Mouse (Mus musculus): ENCODE measurements around the gene Fbxo33. TPM values are rescaled to one million over a fixed set of nuclear protein-coding genes. Genes with fewer than 3 reads are reported as not detected.

Gene Fbxo33
- total and polyA plus RNA-seq, 3 experiments: 20.8 to 35.3 TPM; not detected in 1

- no peak for TF ChIP-seq TBP (IDR thresholded peaks at IDR 0.05; ENCODE audit: low read depth, low read length)
- no peak for TF ChIP-seq NRF1 (IDR thresholded peaks at IDR 0.05; ENCODE audit: insufficient read depth, low read depth, low read length, poor library complexity, severe bottlenecking)
- no peak for TF ChIP-seq POLR2AphosphoS2 (IDR thresholded peaks at IDR 0.05; ENCODE audit: low read length)
- no peak for TF ChIP-seq TAL1 (IDR thresholded peaks at IDR 0.05; ENCODE audit: low read length)
- TF ChIP-seq NELFE (IDR thresholded peaks at IDR 0.05; ENCODE audit: low read depth, low read length): no peak
- TF ChIP-seq EP300 (IDR thresholded peaks at IDR 0.05; ENCODE audit: low read depth in 1 of 2, low read length in 2 of 2): no peak
- no peak overlapping the region for H3K27ac ChIP-seq (ENCODE audit: control insufficient read depth, low read depth, low read length)
- no peaks in the 10 kb centered on the region for H3K27me3 ChIP-seq (ENCODE audit: control insufficient read depth in 1 of 2, insufficient read depth in 2 of 2, low read length in 2 of 2)
- no peaks in the 10 kb centered on the region for H3K9me3 ChIP-seq (replicated peaks; ENCODE audit: insufficient read depth, low read length)
- H3K4me1 ChIP-seq (ENCODE audit: control insufficient read depth in 1 of 2, insufficient read depth in 2 of 2, low read length in 2 of 2): no peaks in the 10 kb centered on the region
- DNase-seq (ENCODE audit: low read depth, low spot score): no peak
- H3K9ac ChIP-seq (ENCODE audit: control insufficient read depth, low read depth, low read length, poor library complexity, severe bottlenecking): no peak overlapping the region
- H3K4me3 ChIP-seq (ENCODE audit: control insufficient read depth in 1 of 2, insufficient read depth in 1 of 2, low read depth in 2 of 2, low read length in 2 of 2): no peak overlapping the region
- no peaks in the 10 kb centered on the region for H3K36me3 ChIP-seq (ENCODE audit: control insufficient read depth in 1 of 2, insufficient read depth in 2 of 2, low read length in 2 of 2)
- H3K79me2 ChIP-seq (ENCODE audit: control insufficient read depth, insufficient read depth, low read length, poor library complexity): no peaks in the 10 kb centered on the region
Observed at GRCm38 (mm10) chr12:59262841-59263240, 43.3 kb upstream of the Fbxo33 start.

- no peak for DNase-seq (ENCODE audit: low read depth, low spot score)
- H3K9ac ChIP-seq (ENCODE audit: control insufficient read depth, low read depth, low read length, poor library complexity, severe bottlenecking): no peak overlapping the region
- H3K4me3 ChIP-seq (ENCODE audit: control insufficient read depth in 1 of 2, insufficient read depth in 1 of 2, low read depth in 2 of 2, low read length in 2 of 2): no peak overlapping the region
- H3K79me2 ChIP-seq (ENCODE audit: control insufficient read depth, insufficient read depth, low read length, poor library complexity): no peaks in the 10 kb centered on the region
- H3K27ac ChIP-seq (ENCODE audit: control insufficient read depth, low read depth, low read length): no peak overlapping the region
- no peaks in the 10 kb centered on the region for H3K27me3 ChIP-seq (ENCODE audit: control insufficient read depth in 1 of 2, insufficient read depth in 2 of 2, low read length in 2 of 2)
- H3K36me3 ChIP-seq (ENCODE audit: control insufficient read depth in 1 of 2, insufficient read depth in 2 of 2, low read length in 2 of 2): no peaks in the 10 kb centered on the region
- H3K9me3 ChIP-seq (replicated peaks; ENCODE audit: insufficient read depth, low read length): no peaks in the 10 kb centered on the region
- no peaks in the 10 kb centered on the region for H3K4me1 ChIP-seq (ENCODE audit: control insufficient read depth in 1 of 2, insufficient read depth in 2 of 2, low read length in 2 of 2)
- no peak for TF ChIP-seq ETS1 (IDR thresholded peaks at IDR 0.05; ENCODE audit: low read depth, low read length)
- TF ChIP-seq GATA1 (IDR thresholded peaks at IDR 0.05; ENCODE audit: low read depth, low read length): no peak
- TF ChIP-seq KAT2A (conservative IDR thresholded peaks at IDR 0.05; ENCODE audit: low read depth, low read length): no peak
- TF ChIP-seq USF2 (IDR thresholded peaks at IDR 0.05; ENCODE audit: borderline replicate concordance in 1 of 2, insufficient read depth in 1 of 2, low read depth in 1 of 2, low read length in 2 of 2): no peak
- TF ChIP-seq HCFC1 (IDR thresholded peaks at IDR 0.05; ENCODE audit: low read depth, low read length): no peak
- no peak for TF ChIP-seq RCOR1 (IDR thresholded peaks at IDR 0.05; ENCODE audit: low read depth, low read length)
- no peak for TF ChIP-seq E2F4 (IDR thresholded peaks at IDR 0.05; ENCODE audit: borderline replicate concordance, low read depth, low read length)
- no peak for TF ChIP-seq JUND (IDR thresholded peaks at IDR 0.05; ENCODE audit: low read depth, low read length)
- TF ChIP-seq ZNF384 (IDR thresholded peaks at IDR 0.05; ENCODE audit: low read depth, low read length): no peak
- TF ChIP-seq USF1 (IDR thresholded peaks at IDR 0.05; ENCODE audit: low read depth, low read length): no peak
- no peak for TF ChIP-seq POLR2AphosphoS2 (IDR thresholded peaks at IDR 0.05; ENCODE audit: low read length)
- TF ChIP-seq CHD2 (IDR thresholded peaks at IDR 0.05; ENCODE audit: low read length): no peak
- no peak for TF ChIP-seq GABPA (IDR thresholded peaks at IDR 0.05; ENCODE audit: low read depth, low read length)
Observed at GRCm38 (mm10) chr12:59260798-59261197, 41.3 kb upstream of the Fbxo33 start.
